Mouse (Mus musculus) brain, adult 2 months (tissue): ENCODE measurements at regions not wholly inside any gene's neighbourhood (a gene's known extent, or its start where the extent isn't known, plus 50 kb on each side); places are given as distances from the start of the nearest gene placed in this dataset.
A peak's percentile ranks its signal among the peaks of the same experiment; 100 is the strongest.

ENCODE experiments used
- DNase-seq: peaks from one replicate; pipeline ENCODE4 v3.0.0; 2011; ENCODE audit warnings: low read depth, low spot score

- DNase-seq, result peak; percentile 6
Measured at GRCm38 (mm10) chr2:81644671-81645070, 408.4 kb upstream of the Zfp804a start.
